Mouse (Mus musculus) limb, embryonic 14.5 days (tissue): ENCODE measurements around the gene Tmed8. TPM values are rescaled to one million over a fixed set of nuclear protein-coding genes. Genes with fewer than 3 reads are reported as not detected.

Experiments
- ATAC-seq: fragments of 200-750 bp; cut with Nextera tagmentation; 2 replicates; pipeline ENCODE4 v1.8.0; 2017; ENCODE audit warnings: low read depth, moderate number of reproducible peaks, moderate TSS enrichment; ENCODE audit not compliant: low FRiP score
- DNase-seq: peaks from one replicate; pipeline ENCODE4 v3.0.0-alpha.2; 2015; ENCODE audit warnings: low spot score
- H3K27ac ChIP-seq: fragments of 300-500 bp; sonication (generic); replicated peaks from 2 replicates; pipeline ENCODE4 v1.5.1; 2014; ENCODE audit warnings: low read depth, mild to moderate bottlenecking, low read length, moderate library complexity, mixed read lengths
- H3K27me3 ChIP-seq: fragments of 300-500 bp; sonication (generic); 2 replicates; pipeline ENCODE4 v1.6.1; 2014; ENCODE audit warnings: low read length, mixed read lengths; ENCODE audit not compliant: control insufficient read depth, insufficient read depth
- H3K36me3 ChIP-seq: fragments of 300-500 bp; sonication (generic); 2 replicates; pipeline ENCODE4 v1.6.1; 2014; ENCODE audit warnings: mild to moderate bottlenecking, low read length, moderate library complexity, mixed read lengths; ENCODE audit not compliant: control insufficient read depth, insufficient read depth
- H3K4me1 ChIP-seq: fragments of 300-500 bp; sonication (generic); 2 replicates; pipeline ENCODE4 v1.6.1; 2014; ENCODE audit warnings: antibody characterized with exemption, low read length, mixed read lengths; ENCODE audit not compliant: control insufficient read depth, insufficient read depth
- H3K4me2 ChIP-seq: fragments of 300-500 bp; sonication (generic); replicated peaks from 2 replicates; pipeline ENCODE4 v1.6.1; 2014; ENCODE audit warnings: low read depth, mild to moderate bottlenecking, low read length, moderate library complexity; ENCODE audit not compliant: severe bottlenecking
- H3K4me3 ChIP-seq: fragments of 300-500 bp; sonication (generic); replicated peaks from 2 replicates; pipeline ENCODE4 v1.5.1; 2014; ENCODE audit warnings: low read length
- H3K9ac ChIP-seq: fragments of 300-500 bp; sonication (generic); 2 replicates; pipeline ENCODE4 v1.6.1; 2014; ENCODE audit warnings: mild to moderate bottlenecking, low read depth, low read length, moderate library complexity; ENCODE audit not compliant: severe bottlenecking
- H3K9me3 ChIP-seq: fragments of 300-500 bp; sonication (generic); 2 replicates; pipeline ENCODE4 v1.6.1; 2016; ENCODE audit warnings: low read length; ENCODE audit not compliant: control insufficient read depth
- POLR2A ChIP-seq: fragments of 200-500 bp; IDR thresholded peaks from 2 replicates; pipeline ENCODE4 v1.8.0; 2012; ENCODE audit warnings: inconsistent platforms, mild to moderate bottlenecking, moderate library complexity, borderline replicate concordance; ENCODE audit not compliant: insufficient read depth, insufficient read length; ENCODE audit errors: extremely low read depth
- WGBS: fragments of 180-500 bp; shearing (Covaris S2); extraction: QIAGEN DNeasy Blood & Tissue Kit; methylation state at CpG from one replicate; pipeline ENCODE4 v1.1.7; 2014; 5-methylcytosine and 5-hydroxymethylcytosine counted together
- polyA plus RNA-seq, 2 experiments: library from polyadenylated mRNA; depleted of rRNA in 1 of 2; stranded (reverse) in 1 of 2; unstranded in 1 of 2; fragments of >200 nt; fragmentation: Nextera tagmentation in 1 of 2; extraction: Ambion mirVana in 1 of 2; gene quantifications; 2 replicates each; pipeline versions ENCODE4 v1.2.1 to v1.2.3; 2012 to 2014

The Tmed8 gene
- polyA plus RNA-seq, 2 experiments = 2.9 to 6.2 TPM

GRCm38 (mm10) chr12:87138342-87138701 is 61.9 kb downstream of the Tmed8 start:
- ATAC-seq = no peak
- no peaks in the 10 kb centered on the region for H3K27me3 ChIP-seq

GRCm38 (mm10) chr12:87137439-87138341 is 62.6 kb downstream of the Tmed8 start:
- Histone ChIP-seq H3K27me3 (no peaks in the 10 kb centered on the region), H3K4me1 (no peaks in the 10 kb centered on the region), H3K9ac (no peak overlapping the region), H3K27ac (no peak overlapping the region), H3K4me2 (no peak overlapping the region), H3K36me3 (peaks cover 18% of the 10 kb centered on the region), H3K9me3 (no peaks in the 10 kb centered on the region), H3K4me3 (no peak overlapping the region)
- no peak for TF ChIP-seq POLR2A
- DNase-seq = no peak
- ATAC-seq = no peak
- 88% methylated on average over 15 of the region's 15 CpGs for WGBS

More at GRCm38 (mm10) chr12:87138342-87138701, 61.9 kb downstream of the Tmed8 start:
- Histone ChIP-seq H3K4me1 (no peaks in the 10 kb centered on the region), H3K4me2 (no peak overlapping the region), H3K4me3 (no peak overlapping the region), H3K9me3 (no peaks in the 10 kb centered on the region), H3K9ac (no peak overlapping the region), H3K27ac (no peak overlapping the region), H3K36me3 (peaks cover 16% of the 10 kb centered on the region)
- TF ChIP-seq POLR2A = no peak
- 87% methylated on average over 2 of the region's 2 CpGs for WGBS
- no peak for DNase-seq

- DNase-seq (no peak), ATAC-seq (no peak)
- H3K4me2 ChIP-seq = no peak overlapping the region
- no peak overlapping the region for H3K4me3 ChIP-seq
- no peaks in the 10 kb centered on the region for H3K9me3 ChIP-seq
- TF ChIP-seq POLR2A = no peak
- no peaks in the 10 kb centered on the region for H3K4me1 ChIP-seq
- H3K9ac ChIP-seq = no peak overlapping the region
- peaks cover 38% of the 10 kb centered on the region for H3K36me3 ChIP-seq
- WGBS = 96% methylated on average over 9 of the region's 9 CpGs
- no peaks in the 10 kb centered on the region for H3K27me3 ChIP-seq
- H3K27ac ChIP-seq = no peak overlapping the region
Observed at GRCm38 (mm10) chr12:87132784-87133183, 67.5 kb downstream of the Tmed8 start.

GRCm38 (mm10) chr12:87132210-87132609 is 68.0 kb downstream of the Tmed8 start:
- DNase-seq = no peak
- no peak for ATAC-seq
- H3K36me3 ChIP-seq = peaks cover 38% of the 10 kb centered on the region
- H3K27ac ChIP-seq = no peak overlapping the region
- no peak overlapping the region for H3K4me3 ChIP-seq
- no peak overlapping the region for H3K9ac ChIP-seq
- H3K4me2 ChIP-seq = no peak overlapping the region
- H3K4me1 ChIP-seq = no peaks in the 10 kb centered on the region
- no peaks in the 10 kb centered on the region for H3K9me3 ChIP-seq
- no peaks in the 10 kb centered on the region for H3K27me3 ChIP-seq
- no peak for TF ChIP-seq POLR2A
- WGBS = 95% methylated on average over 6 of the region's 6 CpGs

GRCm38 (mm10) chr12:87131619-87132018 is 68.6 kb downstream of the Tmed8 start:
- peak; percentile 7 for DNase-seq
- Histone ChIP-seq H3K27me3 (no peaks in the 10 kb centered on the region), H3K4me2 (no peak overlapping the region), H3K9me3 (no peaks in the 10 kb centered on the region), H3K36me3 (peaks cover 38% of the 10 kb centered on the region), H3K4me3 (no peak overlapping the region), H3K9ac (no peak overlapping the region), H3K4me1 (no peaks in the 10 kb centered on the region), H3K27ac (no peak overlapping the region)
- no peak for TF ChIP-seq POLR2A
- 74% methylated on average over 3 of the region's 3 CpGs for WGBS
- ATAC-seq = no peak
